Mouse (Mus musculus) cerebellum, adult 9-10 months (tissue): ENCODE measurements around the gene BC048562.
A peak's percentile ranks its signal among the peaks of the same experiment; 100 is the strongest.

ENCODE experiments used
- DNase-seq: peaks from one replicate; pipeline ENCODE4 v3.0.0; 2022

The BC048562 gene

GRCm38 (mm10) chr9:108481520-108482210 is 45.4 kb downstream of the BC048562 start:
- DNase-seq: no peak

- no peak for DNase-seq
These were observed 46.9 kb downstream of the BC048562 start for GRCm38 (mm10) chr9:108483051-108483790.

DNA sequence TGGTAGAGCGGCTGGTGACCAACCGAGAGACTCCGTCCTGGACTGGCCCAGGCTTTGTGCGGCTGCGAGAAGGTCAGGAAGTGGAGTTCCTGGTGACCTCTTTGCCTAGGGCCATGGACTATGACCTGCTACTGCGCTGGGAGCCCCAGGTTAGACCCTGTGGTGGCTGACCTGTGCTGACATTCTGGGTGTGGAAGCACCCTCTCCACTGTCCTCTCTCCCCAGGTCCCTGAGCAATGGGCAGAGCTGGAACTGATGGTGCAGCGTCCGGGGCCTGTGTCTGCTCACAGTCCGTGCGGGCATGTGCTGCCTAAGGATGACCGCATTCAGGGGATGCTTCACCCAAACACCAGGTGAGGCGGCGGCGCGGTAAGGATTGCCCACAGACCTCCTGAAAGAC is 47.7 kb downstream of the BC048562 start:
- no peak for DNase-seq

GRCm38 (mm10) chr9:108485301-108485875 is 49.1 kb downstream of the BC048562 start:
- DNase-seq: no peak

- no peak for DNase-seq
These were observed 50.8 kb downstream of the BC048562 start for GRCm38 (mm10) chr9:108486973-108487530.

GRCm38 (mm10) chr9:108488403-108488802 is 52.1 kb downstream of the BC048562 start:
- DNase-seq: no peak

DNA sequence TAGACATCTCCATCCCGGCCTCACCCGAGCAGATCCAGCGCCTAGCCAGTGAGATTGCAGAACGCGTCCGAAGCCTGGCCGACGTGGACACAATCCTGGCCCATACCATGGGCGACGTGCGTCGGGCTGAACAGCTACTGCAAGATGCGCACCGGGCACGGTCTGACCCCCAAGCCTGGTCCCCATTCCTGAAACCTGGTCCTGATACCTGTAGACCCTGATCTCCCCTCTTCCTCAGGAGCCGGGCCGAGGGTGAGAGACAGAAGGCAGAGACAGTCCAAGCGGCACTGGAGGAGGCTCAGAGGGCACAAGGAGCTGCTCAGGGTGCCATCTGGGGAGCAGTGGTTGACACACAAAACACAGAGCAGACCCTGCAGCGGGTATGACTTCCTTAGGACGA is 52.9 kb downstream of the BC048562 start:
- no peak for DNase-seq

DNA sequence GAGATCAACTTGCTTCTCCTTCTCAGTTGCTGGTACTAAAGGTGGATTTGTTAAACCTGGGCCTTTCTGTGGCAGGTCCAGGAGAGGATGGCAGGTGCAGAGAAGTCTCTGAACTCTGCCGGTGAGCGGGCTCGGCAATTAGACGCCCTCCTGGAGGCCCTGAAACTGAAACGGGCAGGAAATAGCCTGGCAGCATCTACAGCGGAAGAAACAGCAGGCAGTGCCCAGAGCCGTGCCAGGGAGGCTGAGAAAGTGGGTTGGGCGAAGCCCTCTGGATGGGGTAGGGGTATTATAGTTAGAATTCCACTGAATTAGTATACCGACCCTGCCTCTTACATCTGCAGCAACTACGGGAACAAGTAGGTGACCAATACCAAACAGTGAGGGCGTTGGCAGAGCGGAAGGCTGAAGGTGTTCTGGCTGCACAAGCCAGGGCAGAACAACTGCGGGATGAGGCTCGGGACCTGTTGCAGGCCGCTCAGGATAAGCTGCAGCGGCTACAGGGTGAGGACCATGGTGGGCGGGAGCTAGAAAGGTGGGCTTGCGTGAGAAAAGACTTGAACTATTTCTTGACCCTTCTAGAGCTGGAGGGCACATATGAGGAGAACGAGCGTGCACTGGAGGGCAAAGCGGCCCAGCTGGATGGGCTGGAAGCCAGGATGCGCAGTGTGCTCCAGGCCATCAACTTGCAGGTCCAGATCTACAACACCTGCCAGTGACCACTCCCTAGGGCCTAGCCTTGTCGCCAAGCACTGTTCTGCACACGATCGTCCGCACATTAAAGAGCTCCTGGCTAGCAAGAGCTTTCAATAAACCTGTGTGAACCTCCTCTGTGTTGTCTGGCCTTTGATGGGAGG is 53.6 kb downstream of the BC048562 start:
- DNase-seq: peak; percentile 66

- DNase-seq: peak; percentile 96
These were observed 54.4 kb downstream of the BC048562 start, which contains the start of gene Usp19 for GRCm38 (mm10) chr9:108490559-108491285. TSS of gene Usp19 (plus strand) at chr9:108490602.

GRCm38 (mm10) chr9:108491286-108491580 is 55.0 kb downstream of the BC048562 start:
- DNase-seq: no peak

DNA sequence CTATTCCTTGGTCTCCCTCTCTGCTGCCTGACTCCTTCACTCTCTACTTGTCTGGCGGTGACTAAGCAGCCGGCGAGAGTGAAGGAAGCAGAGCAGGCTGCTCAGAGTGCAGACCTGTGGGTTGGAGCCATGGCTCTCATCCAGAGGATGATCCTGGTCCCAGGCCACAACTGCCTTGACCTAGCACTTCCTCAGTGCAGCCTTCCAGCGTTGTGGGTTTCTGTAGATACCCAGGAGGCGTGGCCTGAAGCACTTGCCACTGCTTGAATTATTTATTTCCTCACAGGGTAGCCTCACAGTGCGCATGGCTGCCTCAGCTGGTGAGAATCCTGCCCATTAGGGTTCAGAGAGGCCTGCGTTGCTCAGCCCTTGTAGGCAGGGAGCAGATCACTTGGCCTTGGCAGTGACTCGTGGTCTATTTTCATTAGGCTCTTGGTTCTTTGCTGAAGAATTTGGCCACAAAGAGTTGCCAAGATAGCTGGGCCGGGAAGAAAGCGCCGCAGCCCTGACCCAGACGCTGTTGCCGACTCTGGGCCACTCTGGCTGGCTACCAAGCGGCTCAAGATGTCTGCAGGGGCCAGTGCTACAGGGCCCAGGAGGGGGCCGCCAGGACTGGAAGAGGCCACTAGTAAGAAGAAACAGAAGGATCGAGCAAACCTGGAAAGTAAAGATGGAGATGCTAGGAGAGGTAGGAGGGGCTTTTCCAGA is 55.9 kb downstream of the BC048562 start:
- DNase-seq: no peak

DNA sequence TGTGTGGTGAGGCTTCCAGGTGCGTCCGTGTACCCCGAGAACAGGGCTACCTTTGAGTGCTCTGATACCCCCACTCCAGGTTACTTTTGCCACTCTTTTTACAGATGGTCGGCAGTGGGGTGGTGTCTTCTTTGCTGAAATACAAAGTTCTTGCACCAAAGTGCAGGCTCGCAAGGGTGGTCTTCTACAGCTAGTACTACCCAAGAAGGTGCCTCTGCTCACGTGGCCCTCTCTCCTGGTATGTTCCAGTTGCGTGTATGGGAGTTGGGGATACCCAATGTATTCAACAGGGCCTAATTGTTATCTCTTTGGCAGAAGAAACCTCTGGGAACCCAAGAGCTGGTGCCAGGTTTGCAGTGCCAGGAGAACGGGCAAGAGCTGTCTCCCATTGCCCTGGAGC is 57.0 kb downstream of the BC048562 start:
- no peak for DNase-seq

- no peak for DNase-seq
These were observed 58.0 kb downstream of the BC048562 start for GRCm38 (mm10) chr9:108494146-108494825.

- no peak for DNase-seq
These were observed 58.6 kb downstream of the BC048562 start for GRCm38 (mm10) chr9:108494905-108495304.
